Mouse (Mus musculus) kidney, adult 18-20 months (tissue): ENCODE measurements around the gene Gdf2.
A peak's percentile ranks its signal among the peaks of the same experiment; 100 is the strongest.

ENCODE experiments used
- DNase-seq: peaks from one replicate; pipeline ENCODE4 v3.0.0; 2021

Gene Gdf2

DNA sequence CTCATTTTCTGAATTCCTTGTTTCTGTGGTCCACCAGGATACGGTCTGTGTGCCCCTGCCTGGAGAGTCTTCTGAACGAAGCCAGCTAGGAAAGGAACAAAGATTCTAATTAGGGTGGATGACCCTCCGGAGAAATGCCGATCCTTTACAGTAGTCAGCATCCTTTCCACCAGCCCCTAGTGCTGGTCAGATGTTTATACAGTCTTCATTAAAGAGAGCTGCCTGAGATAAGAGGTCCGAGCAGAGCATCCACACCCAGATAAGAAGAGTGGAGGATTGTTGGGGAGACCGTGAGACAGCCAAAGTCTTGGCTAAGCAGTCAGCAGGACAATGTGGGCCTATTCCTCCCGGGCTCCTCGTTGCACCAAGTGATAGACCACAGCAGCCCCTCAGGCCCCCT, at the start of gene Gdf2:
Gdf2 (plus strand) TSS at position 301 of the 400 bp plus-strand sequence.
- no peak for DNase-seq

DNA sequence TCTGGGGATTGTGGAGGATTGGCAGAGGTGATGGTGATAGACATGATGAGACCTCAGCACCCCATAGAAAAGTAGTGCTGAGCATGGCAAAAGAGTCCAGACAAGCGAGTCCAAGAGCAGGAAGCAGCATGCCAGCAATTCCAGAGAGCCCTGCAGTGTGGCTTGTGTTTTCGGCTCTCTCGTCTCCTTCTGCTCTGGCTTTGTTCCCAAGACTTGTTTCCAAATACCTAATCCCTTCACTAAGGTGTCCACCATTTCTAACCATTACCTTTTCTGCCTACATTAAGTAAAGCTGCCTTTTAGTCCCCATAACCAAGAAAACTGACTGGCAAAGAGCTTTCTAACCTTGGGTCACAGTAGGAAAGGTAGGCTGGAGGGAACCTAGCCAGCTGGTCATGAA, 49.3 kb upstream of the Gdf2 start:
- no peak for DNase-seq

DNA sequence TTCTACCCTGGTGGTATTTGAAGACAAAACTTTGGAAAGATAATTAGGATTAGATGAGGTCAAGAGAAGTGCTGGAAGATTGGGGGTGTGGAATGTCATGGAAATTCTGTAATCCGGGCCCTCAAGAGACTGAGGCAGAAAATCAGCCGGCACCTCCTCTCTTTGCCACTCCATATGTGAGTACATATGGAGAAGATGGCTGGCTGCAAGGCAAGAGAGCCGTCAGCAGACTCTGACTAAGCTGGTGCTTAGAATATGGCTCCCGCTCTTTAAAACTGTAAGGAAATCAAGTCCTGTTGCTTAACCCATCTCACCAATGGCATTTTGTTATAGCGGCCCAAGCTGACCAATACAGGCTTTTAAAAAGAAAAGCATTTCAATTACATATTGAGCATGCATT, 45.1 kb upstream of the Gdf2 start:
- no peak for DNase-seq

DNA sequence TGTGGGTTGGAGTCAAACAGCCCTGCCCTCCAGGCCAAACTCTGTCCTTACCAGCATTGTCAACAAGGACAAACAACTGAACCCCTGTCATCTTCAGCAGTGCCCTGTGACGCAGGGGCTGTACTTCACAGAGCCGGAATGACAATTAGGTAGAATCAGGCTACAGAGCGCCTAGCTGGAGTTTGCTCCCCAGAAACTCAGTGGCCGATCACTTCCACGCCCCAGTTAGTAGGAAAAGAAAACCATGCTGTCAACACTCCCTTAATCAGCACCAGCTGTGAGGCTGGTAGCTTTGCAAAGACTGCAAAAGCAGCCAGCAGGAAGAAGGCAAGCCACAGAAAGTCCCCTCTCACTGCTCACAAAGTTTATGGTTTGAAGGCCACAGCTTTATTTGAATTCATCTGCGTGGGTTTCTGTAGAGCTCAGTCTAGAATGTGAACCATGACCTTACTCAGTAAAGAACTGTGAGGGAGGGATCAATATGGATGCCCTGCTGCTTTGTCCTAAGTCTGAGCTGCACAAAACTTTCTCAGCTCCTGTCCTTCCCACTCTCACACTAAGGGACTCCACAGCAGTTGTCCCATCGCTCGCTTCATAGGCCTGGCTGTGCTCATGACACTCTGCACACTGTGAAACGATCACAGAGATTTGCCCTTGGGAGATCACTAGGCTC, 44.1 kb upstream of the Gdf2 start:
- no peak for DNase-seq

DNA sequence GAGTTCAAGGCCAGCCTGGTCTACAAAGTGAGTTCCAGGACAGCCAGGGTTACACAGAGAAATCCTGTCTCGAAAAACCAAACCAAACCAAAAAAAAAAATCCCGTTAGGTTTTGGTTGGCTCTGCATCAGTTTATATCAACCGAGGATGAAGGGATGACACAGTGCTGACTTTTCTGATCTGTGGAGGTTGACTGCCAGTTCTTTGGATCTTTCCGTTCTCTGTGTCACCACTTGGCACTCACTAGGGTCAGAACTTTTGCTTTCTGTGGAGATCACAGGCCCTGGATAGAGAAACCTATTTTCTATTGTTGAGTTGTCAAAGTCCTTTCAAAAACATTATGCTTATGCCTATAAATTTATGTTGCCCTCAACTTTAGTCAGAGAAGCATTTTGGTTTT, 38.1 kb upstream of the Gdf2 start:
- DNase-seq: no peak

DNA sequence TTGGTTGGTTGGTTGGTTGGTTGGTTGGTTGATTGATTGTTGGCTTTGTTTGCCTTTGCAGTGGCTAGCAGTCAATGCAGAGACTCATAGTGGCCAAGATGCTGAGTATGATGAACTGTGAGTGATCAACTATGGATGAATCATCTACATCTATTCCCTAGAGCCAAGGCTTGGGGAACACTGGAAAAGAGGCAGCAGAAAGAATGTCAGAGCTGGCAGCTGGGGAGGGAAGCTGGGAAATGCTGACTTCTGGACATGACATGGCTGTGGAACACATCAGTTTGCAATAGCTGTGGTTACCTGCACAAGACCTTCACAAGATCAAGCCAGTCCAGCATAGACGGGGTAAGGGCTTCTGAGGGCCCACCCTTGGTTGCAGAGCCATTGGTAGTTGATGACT, 37.6 kb upstream of the Gdf2 start:
- no peak for DNase-seq

DNA sequence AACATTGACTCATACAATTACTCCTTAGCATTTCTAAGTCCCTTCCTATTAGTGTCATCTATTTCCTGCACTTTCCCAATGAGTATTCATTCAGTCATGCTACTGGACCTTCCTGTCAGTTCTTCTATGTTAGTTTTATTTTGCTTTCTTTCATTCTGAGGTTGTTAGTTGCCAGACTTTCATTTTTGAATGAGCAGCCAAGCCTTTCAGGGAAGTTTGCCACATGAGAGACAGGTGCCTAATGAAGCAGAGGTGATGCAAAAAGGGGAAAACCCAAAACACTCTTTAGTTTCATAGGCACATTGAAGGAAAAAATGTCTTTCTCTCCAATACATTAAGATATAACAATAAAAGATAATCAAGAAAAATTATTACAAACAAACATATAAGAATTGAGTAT, 36.0 kb upstream of the Gdf2 start:
- no peak for DNase-seq

DNA sequence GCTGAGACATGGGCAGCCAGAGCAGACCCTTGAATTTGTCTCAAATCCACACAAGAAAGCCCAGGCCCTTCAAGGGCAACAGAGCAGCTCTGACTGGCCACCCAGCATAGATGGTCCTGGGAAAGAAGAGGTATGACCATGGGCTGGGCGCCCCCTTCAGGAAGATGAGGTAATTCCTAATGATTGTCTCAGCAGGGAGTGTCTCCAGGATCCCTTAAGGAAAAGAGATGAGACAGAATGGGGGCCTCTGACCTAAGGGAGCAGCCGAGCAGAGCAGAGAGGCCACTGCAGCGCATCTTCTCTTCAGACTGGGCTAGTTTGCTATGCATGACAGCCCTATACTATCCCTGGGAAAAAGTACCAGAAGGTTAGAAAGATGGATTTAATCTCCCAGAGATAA, 27.1 kb upstream of the Gdf2 start:
- DNase-seq: peak; percentile 72

DNA sequence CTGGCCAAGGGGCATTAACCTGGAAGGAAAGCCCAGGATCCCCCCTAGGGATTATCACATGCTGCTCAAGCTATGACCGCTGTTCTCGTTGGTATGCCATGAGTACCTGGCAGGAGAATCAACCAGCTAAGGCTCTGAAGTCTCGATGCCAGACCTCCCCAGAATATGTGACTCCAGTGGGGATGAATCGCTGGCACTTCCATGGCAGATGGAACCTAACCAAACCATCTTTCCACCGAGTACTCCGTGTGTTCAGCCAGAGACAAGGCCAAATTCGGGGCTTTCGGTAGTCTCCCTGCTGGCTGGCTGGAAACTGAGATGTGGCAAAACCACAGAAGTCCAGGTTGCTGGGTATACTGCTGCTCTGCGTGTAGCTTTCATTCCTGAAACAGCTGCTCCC, 26.6 kb upstream of the Gdf2 start:
- no peak for DNase-seq

DNA sequence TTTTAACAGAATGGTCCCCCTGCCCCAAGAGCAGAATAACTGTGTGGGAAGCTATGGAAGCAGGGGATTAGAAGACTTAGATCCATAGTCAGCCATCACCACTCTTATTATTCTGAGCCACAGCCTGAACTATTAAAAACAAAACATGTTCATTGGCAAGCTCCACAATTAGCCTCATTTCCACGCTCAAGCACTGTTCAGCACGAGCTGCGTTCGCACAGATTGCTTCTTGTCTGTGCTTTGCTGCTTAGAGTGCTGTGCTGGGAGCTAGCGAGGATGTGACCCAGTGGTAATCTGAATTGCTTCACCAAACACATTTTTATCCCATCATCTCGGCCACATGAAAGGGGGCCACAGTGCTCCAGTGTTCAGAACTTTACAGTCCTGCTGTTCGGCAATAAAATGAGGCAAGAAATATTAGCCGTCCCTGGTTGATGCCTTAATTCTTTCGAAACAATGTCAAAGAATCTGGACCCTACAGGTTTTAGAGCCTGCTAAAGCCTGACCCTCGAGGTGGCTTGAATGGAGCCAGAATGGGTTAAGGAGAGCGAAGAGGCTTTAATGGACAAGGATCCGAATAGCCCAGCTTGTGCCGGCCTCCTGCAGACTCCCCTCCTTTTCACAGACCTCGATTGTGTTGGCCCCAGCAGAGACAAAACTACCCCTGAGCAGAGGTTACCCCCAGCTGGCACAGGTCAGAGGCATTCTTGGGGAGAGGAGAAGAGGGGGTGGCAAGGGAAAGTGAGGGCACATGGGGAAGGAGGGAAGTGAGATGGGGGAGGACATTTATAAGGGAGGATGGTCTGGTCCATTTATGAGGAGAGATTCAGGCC, 19.9 kb upstream of the Gdf2 start:
- DNase-seq: no peak

DNA sequence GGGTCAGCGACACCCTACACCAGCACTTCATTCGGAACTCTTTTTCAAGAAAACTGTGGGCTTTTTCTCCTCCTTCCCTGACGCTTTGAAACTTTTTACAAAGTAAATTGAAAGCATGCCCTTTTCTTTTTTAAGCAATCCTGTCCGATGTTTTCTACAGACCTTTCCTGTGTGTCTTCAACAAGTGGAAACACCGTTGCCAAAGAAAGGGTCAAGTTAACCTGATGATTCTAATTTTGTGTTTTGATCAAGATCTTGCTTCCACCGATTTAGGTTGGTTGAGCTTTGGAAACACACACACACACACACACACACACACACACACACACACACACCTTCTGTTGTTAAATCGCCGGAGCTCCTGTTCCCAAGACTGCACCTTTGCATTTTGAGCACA, 18.1 kb upstream of the Gdf2 start:
- DNase-seq: no peak

DNA sequence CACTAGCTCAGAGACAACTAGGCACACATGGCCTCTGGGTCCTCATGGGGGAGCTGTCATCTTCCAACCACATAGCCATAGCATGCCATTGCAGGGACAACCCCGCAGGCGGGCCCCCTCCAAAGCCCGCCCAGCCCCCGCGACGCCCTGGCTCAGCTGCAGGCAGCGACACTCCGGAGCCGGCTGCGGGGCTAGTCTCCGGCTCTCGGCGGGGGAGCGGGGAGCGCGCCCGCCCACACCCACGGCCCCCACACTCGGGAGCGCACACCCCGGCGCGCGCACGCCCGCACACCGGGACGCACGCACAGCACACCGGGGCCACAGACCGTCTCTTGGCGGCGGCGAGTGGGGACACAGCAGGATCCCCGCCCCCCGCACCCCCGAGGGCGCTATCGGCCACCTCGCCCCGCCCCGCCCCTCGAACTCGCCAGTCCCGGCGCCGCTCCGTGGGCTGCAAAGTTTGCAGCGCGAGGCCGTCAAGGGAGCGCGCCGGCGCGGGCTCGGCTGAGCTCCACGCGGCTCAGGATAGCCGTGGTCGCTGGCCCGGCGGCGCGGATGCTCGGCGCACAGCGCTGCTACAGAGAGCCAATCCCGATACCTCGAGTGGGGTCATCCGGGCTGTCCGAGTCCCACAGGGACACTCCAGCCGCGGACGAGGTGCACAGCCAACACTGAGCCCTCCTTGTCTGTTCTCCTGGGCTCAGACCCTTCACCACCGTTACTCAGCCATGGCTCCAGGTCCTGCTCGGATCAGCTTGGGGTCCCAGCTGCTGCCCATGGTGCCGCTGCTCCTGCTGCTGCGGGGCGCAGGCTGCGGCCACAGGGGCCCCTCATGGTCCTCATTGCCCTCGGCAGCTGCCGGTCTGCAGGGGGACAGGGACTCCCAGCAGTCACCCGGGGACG, 17.4 kb upstream of the Gdf2 start, which contains the start of gene Gdf10:
Gdf10 (plus strand) TSS at position 420 of the 903 bp plus-strand sequence.
- peak; percentile 33 for DNase-seq

DNA sequence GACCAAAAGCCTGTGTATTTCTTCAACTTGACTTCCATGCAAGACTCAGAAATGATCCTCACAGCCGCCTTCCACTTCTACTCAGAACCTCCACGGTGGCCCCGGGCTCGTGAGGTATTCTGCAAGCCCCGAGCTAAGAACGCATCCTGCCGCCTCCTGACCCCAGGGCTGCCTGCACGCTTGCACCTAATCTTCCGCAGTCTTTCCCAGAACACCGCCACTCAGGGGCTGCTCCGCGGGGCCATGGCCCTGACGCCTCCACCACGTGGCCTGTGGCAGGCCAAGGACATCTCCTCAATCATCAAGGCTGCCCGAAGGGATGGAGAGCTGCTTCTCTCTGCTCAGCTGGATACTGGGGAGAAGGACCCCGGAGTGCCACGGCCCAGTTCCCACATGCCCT, 9.0 kb upstream of the Gdf2 start:
- no peak for DNase-seq

DNA sequence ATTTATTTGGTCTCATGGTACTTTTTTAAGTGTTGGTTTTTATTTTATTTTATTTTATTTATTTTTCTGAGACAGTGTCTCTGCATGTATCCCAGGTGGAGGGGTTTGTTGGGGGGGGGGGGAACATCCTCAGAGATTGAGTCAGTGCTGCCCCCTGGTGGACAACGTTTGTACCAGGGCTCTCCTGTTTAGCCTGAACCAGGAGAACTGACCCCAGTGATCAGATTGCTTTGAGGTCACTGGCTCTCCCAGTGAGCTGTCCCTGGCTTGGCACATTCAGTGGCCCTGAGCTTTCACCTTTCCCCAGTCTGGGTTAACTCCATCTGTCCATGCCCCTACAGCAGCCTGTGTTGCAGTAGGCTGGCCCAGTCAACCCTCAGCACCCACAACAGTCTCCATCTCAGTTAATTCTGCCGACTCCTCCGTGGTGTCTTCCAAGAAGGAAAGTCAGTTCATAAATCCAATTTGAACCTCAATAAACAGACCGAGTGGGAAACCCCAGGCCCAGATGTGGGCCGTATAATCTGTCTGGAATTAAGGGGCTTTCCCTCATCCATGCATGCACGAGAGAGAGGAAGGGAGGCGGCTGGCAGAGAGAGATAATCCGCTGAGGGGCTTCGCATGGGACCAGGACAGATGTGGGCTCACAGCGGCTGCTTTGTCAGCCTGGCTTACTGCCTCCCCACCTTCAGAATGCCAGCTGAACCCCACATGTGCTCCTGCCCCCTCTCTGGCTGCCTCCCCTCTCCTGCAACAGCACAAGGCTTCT, 7.7 kb upstream of the Gdf2 start:
- DNase-seq: peak; percentile 72

DNA sequence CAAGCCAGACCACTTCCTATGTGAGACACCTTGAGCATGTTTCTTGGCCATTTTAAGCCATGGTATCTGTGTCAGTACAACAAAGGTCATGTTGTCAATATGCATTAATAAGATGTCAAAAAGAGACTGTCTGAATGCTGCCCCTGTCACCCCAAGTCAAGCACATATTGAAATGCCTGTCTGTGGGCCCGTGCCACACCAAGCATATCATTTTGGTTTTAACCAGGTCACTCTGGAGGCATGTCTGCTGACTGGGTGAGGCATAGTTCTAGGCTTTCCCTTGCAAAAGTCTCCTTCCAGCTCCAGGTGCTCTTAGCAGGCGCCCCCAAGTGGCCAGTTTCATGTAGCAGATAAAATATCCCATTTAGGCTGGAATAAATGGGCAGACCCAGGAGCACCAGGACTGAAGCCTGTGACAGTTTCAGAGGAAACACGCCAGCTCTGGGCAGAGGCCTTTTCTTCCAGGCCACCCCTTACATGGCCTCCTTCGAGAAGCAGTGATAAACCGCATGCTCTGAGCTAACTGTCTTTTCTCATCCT, 7.0 kb upstream of the Gdf2 start:
- peak; percentile 65 for DNase-seq

DNA sequence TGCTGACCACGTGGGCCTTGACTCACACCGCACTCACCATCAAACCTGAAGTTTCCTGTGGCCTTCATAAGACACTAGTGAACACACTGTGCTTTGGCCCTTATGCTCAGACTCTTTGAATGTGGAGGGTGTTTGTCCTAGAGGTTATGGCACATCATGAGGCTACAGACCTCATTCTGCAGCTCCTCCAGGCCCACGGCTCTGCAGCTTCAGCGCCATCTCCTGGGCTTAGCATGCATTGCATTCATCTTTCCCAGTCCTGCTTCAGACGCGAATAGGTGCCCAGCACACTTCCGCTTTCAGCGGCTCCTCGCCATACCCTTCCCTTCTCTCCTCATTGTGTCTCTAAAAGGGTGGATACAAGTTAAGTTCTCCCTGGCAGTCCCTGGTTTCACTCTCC, 1.7 kb upstream of the Gdf2 start:
- DNase-seq: peak; percentile 64

DNA sequence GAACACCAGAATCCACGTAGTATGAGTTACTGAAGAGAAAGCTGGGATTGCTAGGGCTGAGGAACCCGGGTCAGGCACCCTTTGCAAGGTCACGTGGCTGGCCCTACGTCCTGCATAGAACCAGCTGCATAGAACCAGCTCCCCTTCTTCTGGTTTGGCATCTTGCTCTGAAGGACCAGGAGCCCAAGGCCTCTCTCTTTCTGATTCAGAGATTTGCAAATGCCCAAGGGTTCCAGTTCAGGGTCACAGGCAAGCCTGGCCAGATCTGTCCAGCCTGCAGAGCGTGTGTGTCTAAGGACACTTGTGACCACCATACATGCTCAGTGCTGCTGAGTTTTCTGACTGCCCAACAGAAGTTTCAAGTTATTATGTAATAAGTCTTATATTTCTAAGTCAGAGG, 1.4 kb downstream of the Gdf2 start:
- DNase-seq: no peak

DNA sequence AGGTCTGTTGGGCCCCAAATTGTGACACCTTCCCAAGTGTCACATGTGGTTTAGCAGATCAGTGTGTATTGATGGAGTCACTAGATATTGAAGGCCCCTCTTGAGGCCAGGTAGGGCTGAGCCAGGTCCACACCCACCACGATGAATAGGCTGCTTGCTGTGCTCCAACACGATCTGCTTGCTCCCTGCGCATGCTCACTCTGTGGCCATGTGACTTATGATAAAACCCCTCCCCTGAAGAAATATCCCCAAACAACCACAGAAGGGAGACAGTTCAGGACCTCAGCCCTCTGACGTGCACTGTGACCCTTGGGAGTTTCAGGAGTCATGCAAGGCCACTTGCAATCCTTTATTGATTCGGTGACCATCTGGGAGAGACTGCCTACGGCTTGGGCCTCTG, 5.3 kb downstream of the Gdf2 start:
- DNase-seq: no peak

DNA sequence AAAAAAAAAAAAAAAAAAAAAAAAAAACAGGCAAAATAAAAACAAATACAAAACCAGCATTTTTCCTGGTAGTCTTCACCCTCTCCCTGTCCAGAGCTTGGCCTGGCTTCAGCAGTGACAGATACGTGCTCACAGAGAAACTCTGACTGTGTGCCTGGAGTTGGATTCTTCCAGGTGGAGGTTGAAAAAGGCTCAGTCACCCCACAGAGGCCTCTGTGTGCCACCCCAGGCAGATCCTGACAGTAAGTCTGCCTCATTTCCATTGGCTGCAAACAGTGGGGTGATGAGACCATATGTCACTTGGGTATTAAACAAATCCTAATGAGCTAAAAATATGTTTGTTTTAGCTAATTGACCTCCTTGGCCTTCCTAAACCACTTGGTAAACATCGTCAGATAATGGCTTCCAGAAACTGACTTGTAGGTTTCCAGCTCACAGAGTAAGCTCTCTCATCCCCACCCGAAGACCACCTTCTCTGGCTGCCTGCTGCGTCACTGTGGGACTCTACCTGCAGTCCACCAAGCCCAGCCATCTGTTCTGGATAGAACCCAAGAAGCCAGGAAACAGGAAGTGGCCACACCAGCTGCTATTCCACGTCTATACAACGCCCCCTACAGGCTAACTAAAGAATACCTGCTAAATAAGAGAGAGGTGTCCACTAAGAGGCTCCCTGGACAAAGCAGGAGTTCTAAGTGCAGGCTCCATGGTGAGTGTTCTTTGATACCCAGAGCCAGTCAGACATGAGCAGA, 11.6 kb downstream of the Gdf2 start:
- no peak for DNase-seq

DNA sequence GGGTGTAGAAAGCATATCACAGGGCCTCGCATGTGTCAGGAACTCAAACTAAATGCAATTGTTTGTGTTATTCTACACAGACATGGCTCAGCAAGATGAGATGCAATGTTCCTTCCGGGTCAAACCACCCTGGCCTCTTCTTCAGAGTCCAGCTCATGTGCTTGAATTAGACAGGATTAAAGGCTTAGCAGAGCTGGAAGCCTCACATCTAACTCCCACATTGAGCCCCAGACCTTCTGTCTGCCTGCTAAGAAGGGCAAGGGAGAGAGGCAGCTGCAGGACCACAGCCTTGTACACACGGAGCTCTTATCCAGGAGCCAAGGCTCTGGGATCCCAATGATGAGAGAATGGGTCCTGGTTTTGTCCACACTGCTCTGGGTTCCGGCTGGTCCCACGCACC, 12.9 kb downstream of the Gdf2 start, which contains the start of gene Rbp3:
Rbp3 (plus strand) TSS at position 243 of the 400 bp plus-strand sequence.
- no peak for DNase-seq

DNA sequence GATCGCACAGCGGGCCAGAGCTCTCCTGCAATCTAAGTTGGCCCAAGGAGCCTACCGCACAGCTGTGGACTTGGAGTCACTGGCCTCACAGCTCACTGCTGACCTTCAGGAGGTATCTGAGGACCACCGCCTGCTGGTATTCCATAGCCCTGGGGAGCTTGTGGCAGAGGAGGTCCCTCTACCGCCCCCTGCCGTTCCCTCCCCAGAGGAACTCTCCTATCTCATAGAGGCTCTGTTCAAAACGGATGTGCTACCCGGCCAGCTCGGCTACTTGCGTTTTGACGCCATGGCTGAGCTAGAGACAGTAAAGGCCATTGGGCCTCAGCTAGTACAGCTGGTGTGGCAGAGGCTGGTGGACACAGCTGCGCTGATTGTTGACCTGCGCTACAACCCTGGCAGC, 15.2 kb downstream of the Gdf2 start:
- no peak for DNase-seq

DNA sequence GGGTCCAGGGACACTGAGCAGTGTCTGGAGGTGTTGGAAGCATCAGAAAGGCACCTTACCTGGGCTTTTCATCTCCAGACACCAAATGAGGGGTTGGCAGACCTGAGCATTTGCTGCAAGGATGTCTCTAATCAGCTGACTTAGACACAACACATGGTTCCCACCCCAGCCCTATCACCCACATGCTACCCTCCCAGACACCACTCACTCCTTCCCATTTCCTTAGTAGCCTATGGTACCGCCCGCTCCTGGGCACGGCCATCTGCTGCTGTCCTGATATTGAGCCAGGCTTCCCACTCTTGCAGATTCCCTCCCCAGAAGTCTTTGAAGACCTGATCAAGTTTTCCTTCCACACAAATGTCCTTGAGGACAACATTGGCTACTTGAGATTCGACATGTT, 17.3 kb downstream of the Gdf2 start:
- DNase-seq: no peak
